Mouse (Mus musculus): ENCODE measurements at regions not wholly inside any gene's neighbourhood (a gene's known extent, or its start where the extent isn't known, plus 50 kb on each side); places are given as distances from the start of the nearest gene placed in this dataset.

- no peak for DNase-seq
Observed at GRCm38 (mm10) chr6:143757462-143757861, 590.4 kb downstream of the Etnk1 start.

- DNase-seq: no peak
Observed at GRCm38 (mm10) chr6:143768115-143768514, 601.1 kb downstream of the Etnk1 start.
